Mouse (Mus musculus) intestine, embryonic 15.5 days (tissue): ENCODE results near the gene Ctps. TPM values are rescaled to one million over a fixed set of nuclear protein-coding genes. Genes with fewer than 3 reads are reported as not detected.

ENCODE experiments used
- ATAC-seq: fragments of 200-750 bp; cut with Nextera tagmentation; 2 replicates; pipeline ENCODE4 v1.8.0; 2017; ENCODE audit warnings: moderate TSS enrichment, moderate library complexity
- H3K27ac ChIP-seq: fragments of 300-500 bp; sonication (generic); 2 replicates; pipeline ENCODE4 v1.5.1; 2015; ENCODE audit warnings: mild to moderate bottlenecking, inconsistent platforms
- H3K27me3 ChIP-seq: fragments of 300-500 bp; sonication (generic); replicated peaks from 2 replicates; pipeline ENCODE4 v1.6.1; 2015; ENCODE audit warnings: inconsistent platforms
- H3K36me3 ChIP-seq: fragments of 300-500 bp; sonication (generic); 2 replicates; pipeline ENCODE4 v1.6.1; 2015; ENCODE audit warnings: inconsistent platforms
- H3K4me1 ChIP-seq: fragments of 300-500 bp; sonication (generic); replicated peaks from 2 replicates; pipeline ENCODE4 v1.6.1; 2015; ENCODE audit warnings: inconsistent platforms
- H3K4me2 ChIP-seq: fragments of 300-500 bp; sonication (generic); replicated peaks from 2 replicates; pipeline ENCODE4 v1.6.1; 2015; ENCODE audit warnings: mild to moderate bottlenecking, inconsistent platforms
- H3K4me3 ChIP-seq: fragments of 300-500 bp; sonication (generic); replicated peaks from 2 replicates; pipeline ENCODE4 v1.5.1; 2015; ENCODE audit warnings: inconsistent platforms
- H3K9ac ChIP-seq: fragments of 300-500 bp; sonication (generic); 2 replicates; pipeline ENCODE4 v1.6.1; 2015; ENCODE audit warnings: inconsistent platforms
- H3K9me3 ChIP-seq: fragments of 300-500 bp; sonication (generic); 2 replicates; pipeline ENCODE4 v1.6.1; 2016; ENCODE audit warnings: inconsistent platforms
- WGBS: fragments of 180-500 bp; shearing (Covaris S2); methylation state at CpG from one replicate; pipeline ENCODE4 v1.1.7; 2015; 5-methylcytosine and 5-hydroxymethylcytosine counted together
- polyA plus RNA-seq: library from polyadenylated mRNA; unstranded; fragments of >200 nt; fragmentation: Nextera tagmentation; extraction: Ambion mirVana; gene quantifications from 2 replicates; pipeline ENCODE4 v1.2.1, GENCODE M21; 2015

Ctps gene
- polyA plus RNA-seq, 1 experiment from 2014 or later, result 72.6 TPM

GRCm38 (mm10) chr4:120511203-120511602, 58.9 kb downstream of the Ctps start:
- Histone ChIP-seq H3K9me3 (no peaks in the 10 kb centered on the region), H3K4me3 (no peak overlapping the region), H3K9ac (no peak overlapping the region), H3K4me2 (no peak overlapping the region), H3K27ac (no peak overlapping the region), H3K36me3 (peaks cover 13% of the 10 kb centered on the region), H3K4me1 (no peaks in the 10 kb centered on the region; the same call in 1 of the 2 replicates), H3K27me3 (no peaks in the 10 kb centered on the region)
- ATAC-seq, result no peak
- WGBS, result 96% methylated on average over 4 of the region's 4 CpGs

- no peaks in the 10 kb centered on the region for H3K9me3 ChIP-seq
- H3K36me3 ChIP-seq, result peaks cover 12% of the 10 kb centered on the region; the same call in 1 of the 2 replicates
- no peaks in the 10 kb centered on the region for H3K27me3 ChIP-seq
- H3K4me2 ChIP-seq, result no peak overlapping the region
- no peak overlapping the region for H3K4me3 ChIP-seq
- ATAC-seq, result no peak
- H3K9ac ChIP-seq, result no peak overlapping the region
- no peak overlapping the region for H3K27ac ChIP-seq
- WGBS, result 79% methylated on average over 1 of the region's 1 CpGs
- no peaks in the 10 kb centered on the region for H3K4me1 ChIP-seq
Measured at GRCm38 (mm10) chr4:120506955-120507354, 63.1 kb downstream of the Ctps start.

Other genes starting within 250 kb of the Ctps start
- gene Scmh1, start 165.0 kb downstream of the Ctps start, polyA plus RNA-seq, result 27.5 and 29.1 TPM in 2 replicates
- not detected in 2 replicates for gene Slfnl1, start 38.0 kb downstream of the Ctps start, polyA plus RNA-seq
- not detected in 2 replicates for gene Gm8439, start 18.5 kb upstream of the Ctps start, polyA plus RNA-seq
- gene Cited4, start 96.3 kb upstream of the Ctps start, polyA plus RNA-seq, result 2.4 and 2.8 TPM in 2 replicates
- gene Kcnq4, start 178.3 kb upstream of the Ctps start, polyA plus RNA-seq, result 2.2 and 2.3 TPM in 2 replicates